Comparison of ENCODE assay signal across 10 mouse cellular contexts in the genomic region with DNA sequence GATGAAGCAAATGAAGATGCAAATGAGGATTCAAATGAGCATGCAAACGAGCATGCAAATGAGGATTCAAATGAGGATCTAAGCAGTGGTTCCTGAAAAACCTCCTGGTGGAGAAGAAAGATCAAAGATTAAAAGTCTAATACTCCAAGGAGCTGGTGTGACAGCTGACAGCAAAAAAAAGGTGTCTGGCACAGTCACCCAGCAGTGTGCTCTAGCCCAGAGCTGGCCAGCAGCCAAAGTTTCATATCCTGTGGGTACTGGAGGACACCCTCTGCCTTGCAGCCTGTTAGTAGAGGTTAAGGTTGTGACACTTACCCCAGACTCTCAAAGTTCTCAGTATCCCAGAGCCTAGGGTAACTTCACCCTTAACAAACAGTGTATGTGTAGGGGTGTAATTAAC.
DNase-seq lines count a peak whose midpoint lies in the region; ATAC-seq and TF ChIP-seq lines count a peak whose summit lies in the region.
"Had no signal": no experiment of that assay in that cellular context is flagged by ENCODE, and none has a peak within 500 bp of the region (broad histone marks: within the 10 kb centered on the region; RNA-seq: fewer than 3 reads in every experiment).

No protein-coding gene starts in this region.

- no peak overlapping the region for H3K27ac ChIP-seq in heart, embryonic 11.5 days (ENCODE audit: low read depth, low read length)
- H3K27ac ChIP-seq in CH12.LX (ENCODE audit: insufficient read depth, low read depth), result no peak overlapping the region
- no peak overlapping the region for H3K27ac ChIP-seq in heart, embryonic 15.5 days
- H3K27ac ChIP-seq in midbrain, postnatal 0 days (ENCODE audit: low read depth, low read length), result no peak overlapping the region
- H3K27ac ChIP-seq: embryonic facial prominence, embryonic 15.5 days; liver, embryonic 14.5 days had no signal

- no peak for ATAC-seq in heart, embryonic 11.5 days (replicated peaks; ENCODE audit: insufficient number of reproducible peaks, low FRiP score, low TSS enrichment)
- peak; percentile 73 for ATAC-seq in heart, embryonic 15.5 days (replicated peaks; ENCODE audit: insufficient number of reproducible peaks, insufficient read depth, low FRiP score, low read depth)
- 0 out of 2 replicates have a peak, but pooled peaks have one; percentile 27 for ATAC-seq in midbrain, postnatal 0 days (ENCODE audit: low FRiP score)

- H3K9me3 ChIP-seq in heart, embryonic 11.5 days (replicated peaks; ENCODE audit: control insufficient read depth, low read length), result no peaks in the 10 kb centered on the region
- no peaks in the 10 kb centered on the region for H3K9me3 ChIP-seq in CH12.LX (replicated peaks; ENCODE audit: low read length)
- no peaks in the 10 kb centered on the region for H3K9me3 ChIP-seq in heart, embryonic 15.5 days (replicated peaks)
- H3K9me3 ChIP-seq in midbrain, postnatal 0 days (ENCODE audit: low read length), result no peaks in the 10 kb centered on the region
- H3K9me3 ChIP-seq: embryonic facial prominence, embryonic 15.5 days had no signal

- no peak for TF ChIP-seq CTCF in CH12.LX (conservative IDR thresholded peaks at IDR 0.05 in 1 of 2, IDR thresholded peaks at IDR 0.05 in 1 of 2; ENCODE audit: low read depth in 2 of 2, low read length in 2 of 2)
- 0 out of 2 replicates have a peak, but pooled peaks have one; percentile 3 for TF ChIP-seq CTCF in midbrain, postnatal 0 days (IDR thresholded peaks at IDR 0.05)

- TF ChIP-seq POLR2A in CH12.LX (IDR thresholded peaks at IDR 0.05; ENCODE audit: low read depth, low read length), result no peak

- no peak for TF ChIP-seq RAD21 in CH12.LX (IDR thresholded peaks at IDR 0.05; ENCODE audit: low read depth, low read length)

- DNase-seq in heart, adult 18-20 months, result peak; percentile 60 to 63
- DNase-seq in CH12.LX (ENCODE audit: extremely low read depth), result peak; percentile 29
- DNase-seq in cerebellum, adult 9-11 months, result peak; percentile 84
- DNase-seq in kidney, postnatal 4 days, result peak; percentile 56 to 73
- peak; percentile 69 for DNase-seq in midbrain, postnatal 0 days (ENCODE audit: low spot score)
- DNase-seq in spleen, adult 12 weeks (ENCODE audit: low spot score), result no peak

- H3K4me1 ChIP-seq in heart, embryonic 11.5 days (ENCODE audit: control insufficient read depth, insufficient read depth, low read length), result peaks cover 8% of the 10 kb centered on the region
- peaks cover 0 to 5% of the 10 kb centered on the region in 2 experiments; a peak in 1 of 4 replicates for H3K4me1 ChIP-seq in CH12.LX (ENCODE audit: control insufficient read depth in 1 of 2, insufficient read depth in 2 of 2)
- peaks cover 10% of the 10 kb centered on the region for H3K4me1 ChIP-seq in heart, embryonic 15.5 days (replicated peaks)
- H3K4me1 ChIP-seq in midbrain, postnatal 0 days (ENCODE audit: insufficient read depth, low read length), result no peaks in the 10 kb centered on the region

- in situ Hi-C loops in CH12.LX (cut with MboI; ENCODE audit: low pct_ligation_motif_present, low pct_unique_long_range_greater_than_20kb, low sequenced_read_pairs), result no loop called here

- no peak overlapping the region for H3K4me3 ChIP-seq in heart, embryonic 11.5 days (ENCODE audit: low read depth, low read length)
- H3K4me3 ChIP-seq in CH12.LX (replicated peaks in 1 of 3; ENCODE audit: low read depth in 2 of 3, low read length in 2 of 3, poor library complexity in 1 of 3), result no peak overlapping the region
- H3K4me3 ChIP-seq in heart, embryonic 15.5 days, result no peak overlapping the region
- H3K4me3 ChIP-seq in midbrain, postnatal 0 days (ENCODE audit: low read depth, low read length), result no peak overlapping the region
- H3K4me3 ChIP-seq: embryonic facial prominence, embryonic 15.5 days had no signal

- H3K79me2 ChIP-seq in CH12.LX (replicated peaks; ENCODE audit: control insufficient read depth, extremely low read depth, insufficient read depth, poor library complexity, severe bottlenecking), result no peaks in the 10 kb centered on the region

- H3K36me3 ChIP-seq in heart, embryonic 11.5 days (ENCODE audit: control insufficient read depth, insufficient read depth, low read length), result no peaks in the 10 kb centered on the region
- no peaks in the 10 kb centered on the region for H3K36me3 ChIP-seq in CH12.LX (replicated peaks in 1 of 2; ENCODE audit: control insufficient read depth in 1 of 2, insufficient read depth in 1 of 2, low read length in 1 of 2)
- no peaks in the 10 kb centered on the region for H3K36me3 ChIP-seq in heart, embryonic 15.5 days
- no peaks in the 10 kb centered on the region for H3K36me3 ChIP-seq in midbrain, postnatal 0 days (ENCODE audit: insufficient read depth, low read length)
- H3K36me3 ChIP-seq: embryonic facial prominence, embryonic 15.5 days had no signal

- 50% methylated on average over 1 of the region's 1 CpGs for WGBS in heart, embryonic 11.5 days (ENCODE audit: insufficient replicate concordance)
- 52% methylated on average over 1 of the region's 1 CpGs for WGBS in heart, embryonic 15.5 days
- 39% methylated on average over 1 of the region's 1 CpGs for WGBS in midbrain, postnatal 0 days

- H3K27me3 ChIP-seq in heart, embryonic 11.5 days (ENCODE audit: control insufficient read depth, insufficient read depth, low read length), result no peaks in the 10 kb centered on the region
- H3K27me3 ChIP-seq in CH12.LX (replicated peaks), result no peaks in the 10 kb centered on the region
- H3K27me3 ChIP-seq in heart, embryonic 15.5 days, result no peaks in the 10 kb centered on the region
- H3K27me3 ChIP-seq in midbrain, postnatal 0 days (ENCODE audit: insufficient read depth, low read length), result no peaks in the 10 kb centered on the region
- H3K27me3 ChIP-seq: embryonic facial prominence, embryonic 15.5 days had no signal

- dilution Hi-C loops in CH12.LX (cut with MboI; ENCODE audit: extremely low pct_ligation_motif_present, extremely low pct_unique_long_range_greater_than_20kb, low sequenced_read_pairs), result no loop called here

- H3K4me2 ChIP-seq in heart, embryonic 11.5 days, result no peak overlapping the region
- H3K4me2 ChIP-seq in CH12.LX (ENCODE audit: insufficient read depth, low read depth, poor library complexity, severe bottlenecking), result no peak overlapping the region
- no peak overlapping the region for H3K4me2 ChIP-seq in heart, embryonic 15.5 days
- H3K4me2 ChIP-seq in midbrain, postnatal 0 days (ENCODE audit: low read depth, low read length, poor library complexity, severe bottlenecking), result no peak overlapping the region
- H3K4me2 ChIP-seq: embryonic facial prominence, embryonic 15.5 days had no signal

- TF ChIP-seq EP300 in CH12.LX (IDR thresholded peaks at IDR 0.05; ENCODE audit: low read length), result no peak

- H3K9ac ChIP-seq in heart, embryonic 11.5 days (ENCODE audit: low read depth, low read length), result no peak overlapping the region
- H3K9ac ChIP-seq in CH12.LX (ENCODE audit: insufficient read depth, low read depth), result no peak overlapping the region
- no peak overlapping the region for H3K9ac ChIP-seq in heart, embryonic 15.5 days
- H3K9ac ChIP-seq in midbrain, postnatal 0 days (replicated peaks; ENCODE audit: low read length, poor library complexity, severe bottlenecking), result no peak overlapping the region
- H3K9ac ChIP-seq: embryonic facial prominence, embryonic 15.5 days; liver, embryonic 14.5 days had no signal

TF ChIP-seq in CH12.LX, 34 proteins besides CTCF, POLR2A, EP300 and RAD21:
- no peak for TF ChIP-seq MYC (IDR thresholded peaks at IDR 0.05; ENCODE audit: low read depth, low read length)
- no peak for TF ChIP-seq RCOR1 (conservative IDR thresholded peaks at IDR 0.05; ENCODE audit: low read depth, low read length)
- no peak for TF ChIP-seq ZC3H11A (IDR thresholded peaks at IDR 0.05; ENCODE audit: low read depth, low read length)
- TF ChIP-seq KAT2A (IDR thresholded peaks at IDR 0.05; ENCODE audit: insufficient replicate concordance, low read length), result no peak
TF ChIP-seq in CH12.LX: peak in this region for 0.
